Mouse (Mus musculus) C2C12 (cell line): ENCODE measurements around the gene Gm7579. TPM values are rescaled to one million over a fixed set of nuclear protein-coding genes. Genes with fewer than 3 reads are reported as not detected.
"Not testable (repeated sequence)": the region's sequence is repeated elsewhere in the genome, so short reads cannot be mapped to it uniquely, and the experiment has no call there.

Source experiments
- H3K27me3 ChIP-seq: one replicate; pipeline ENCODE4 v1.6.1; 2011; ENCODE audit not compliant: control insufficient read depth, insufficient read depth, insufficient read length
- H3K36me3 ChIP-seq: one replicate; pipeline ENCODE4 v1.6.1; 2011; ENCODE audit not compliant: control insufficient read depth, insufficient read depth
- H3K4me3 ChIP-seq: one replicate; pipeline ENCODE4 v1.5.1; 2011; ENCODE audit warnings: mild to moderate bottlenecking, control low read depth; ENCODE audit not compliant: poor library complexity, insufficient read depth, severe bottlenecking
- H3K79me2 ChIP-seq: one replicate; pipeline ENCODE4 v1.6.1; 2011; ENCODE audit not compliant: control insufficient read depth, insufficient read depth
- H3K79me3 ChIP-seq: one replicate; pipeline ENCODE4 v1.6.1; 2011; ENCODE audit warnings: low read depth, control low read depth
- H3ac ChIP-seq: one replicate; pipeline ENCODE3; 2011; ENCODE audit warnings: low read depth; ENCODE audit not compliant: control insufficient read depth, insufficient read length
- CEBPB ChIP-seq: IDR thresholded peaks from one replicate; pipeline ENCODE4 v1.6.1; 2011; ENCODE audit warnings: low read depth, mild to moderate bottlenecking, control low read depth, moderate library complexity
- CTCF ChIP-seq: IDR thresholded peaks from one replicate; pipeline ENCODE4 v1.5.1; 2011; ENCODE audit not compliant: control insufficient read depth, insufficient read depth, insufficient read length
- FOSL1 ChIP-seq: IDR thresholded peaks from one replicate; pipeline ENCODE4 v1.8.0; 2011; ENCODE audit warnings: mild to moderate bottlenecking, low read length; ENCODE audit not compliant: poor library complexity, insufficient read depth, severe bottlenecking
- MAX ChIP-seq: IDR thresholded peaks from one replicate; pipeline ENCODE4 v1.6.1; 2011; ENCODE audit warnings: mild to moderate bottlenecking, control low read depth
- MYOD1 ChIP-seq: IDR thresholded peaks from one replicate; pipeline ENCODE4 v1.6.1; 2011; ENCODE audit warnings: low read depth; ENCODE audit not compliant: control insufficient read depth, insufficient read length
- MYOG ChIP-seq: IDR thresholded peaks from one replicate; pipeline ENCODE4 v1.6.1; 2011; ENCODE audit not compliant: control insufficient read depth, insufficient read length; ENCODE audit errors: extremely low read depth
- USF1 ChIP-seq: IDR thresholded peaks from one replicate; pipeline ENCODE4 v1.6.1; 2011; ENCODE audit warnings: low read depth, mild to moderate bottlenecking, control low read depth, moderate library complexity
- polyA plus RNA-seq: library from polyadenylated mRNA; unstranded; fragments of >200 nt; fragmentation: generic; extraction: Trizol; gene quantifications from one replicate; pipeline ENCODE4 v1.2.1, GENCODE M21; 2012; ENCODE audit warnings: missing spikeins

The Gm7579 gene
- polyA plus RNA-seq, 1 experiment: not detected

DNA sequence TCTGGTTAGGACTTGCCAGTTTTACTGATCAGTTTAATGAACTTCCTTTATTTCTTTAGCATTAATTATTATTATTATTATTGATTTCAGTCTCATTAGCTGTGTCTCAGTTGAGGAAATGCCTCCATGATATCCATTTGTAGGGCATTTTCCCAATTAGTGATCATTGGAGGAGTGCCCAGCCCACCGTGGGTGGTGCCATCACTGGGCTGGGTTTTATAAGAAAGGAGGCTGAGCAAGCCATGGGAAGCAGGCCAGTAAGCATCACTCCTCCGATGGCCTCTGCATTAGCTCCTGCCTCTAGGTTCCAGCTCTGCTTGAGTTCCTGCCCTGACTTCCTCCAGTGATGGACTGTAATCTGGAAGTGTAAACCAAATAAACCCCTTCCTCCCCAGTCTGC is 23.5 kb upstream of the Gm7579 start:
- no peak overlapping the region for H3ac ChIP-seq
- no peaks in the 10 kb centered on the region for H3K79me2 ChIP-seq
- peaks cover 3% of the 10 kb centered on the region for H3K27me3 ChIP-seq
- TF ChIP-seq MAX: no peak
- TF ChIP-seq CTCF: no peak
- no peak for TF ChIP-seq FOSL1
- TF ChIP-seq USF1: no peak
- no peak for TF ChIP-seq CEBPB
- no peak for TF ChIP-seq MYOD1
- TF ChIP-seq MYOG: no peak
- H3K4me3 ChIP-seq: no peak overlapping the region
- H3K79me3 ChIP-seq: no peaks in the 10 kb centered on the region
- no peaks in the 10 kb centered on the region for H3K36me3 ChIP-seq

DNA sequence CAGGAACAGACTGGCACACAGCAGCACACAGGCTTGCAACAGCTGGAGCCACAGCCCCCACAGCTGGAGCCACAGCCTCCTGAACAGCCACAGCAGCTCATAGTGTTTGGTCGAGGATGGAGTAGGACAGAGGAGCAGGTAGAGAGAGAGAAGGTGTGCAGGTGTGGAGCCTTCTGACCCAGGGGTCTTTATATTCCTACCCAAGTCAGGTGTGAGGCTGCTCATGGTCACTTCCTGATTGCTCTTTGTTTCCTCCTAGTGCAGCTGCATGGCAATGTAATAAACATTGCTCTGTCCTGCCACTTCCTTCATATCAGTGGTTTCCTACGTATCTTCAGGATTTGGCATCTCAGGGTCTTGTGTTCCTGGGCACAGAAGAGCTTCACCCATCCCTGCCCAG is 21.4 kb upstream of the Gm7579 start, which contains the start of gene Gm10153:
TSS of gene Gm10153 (minus strand) at position 101 of the 400 bp plus-strand sequence.
- TF ChIP-seq USF1 (no peak), MYOD1 (no peak), CTCF (no peak), MYOG (no peak)
- H3ac ChIP-seq: no peak within 1 kb of the TSS

DNA sequence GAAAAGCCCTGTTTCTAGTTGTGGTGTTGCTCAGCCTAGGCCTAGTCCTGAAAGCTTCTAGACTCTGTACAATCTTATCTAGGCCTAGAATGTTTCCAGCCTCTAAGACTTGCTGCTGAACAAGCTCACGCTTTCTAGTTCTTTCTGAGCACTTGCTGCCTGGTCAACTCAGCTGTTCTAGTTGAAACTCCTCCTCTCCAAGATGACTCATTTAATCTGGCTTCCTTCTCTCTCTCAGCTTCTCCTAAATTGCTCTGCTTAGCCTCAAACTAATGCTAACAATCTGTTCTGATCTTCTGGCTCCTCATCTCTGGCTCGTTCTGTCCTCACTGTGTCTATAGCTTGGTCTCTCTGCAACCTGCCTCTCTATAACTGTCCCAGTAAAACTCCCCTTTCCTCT is 12.9 kb upstream of the Gm7579 start:
- Histone ChIP-seq H3ac (no peak overlapping the region), H3K79me3 (no peaks in the 10 kb centered on the region), H3K27me3 (no peaks in the 10 kb centered on the region), H3K4me3 (no peak overlapping the region), H3K79me2 (no peaks in the 10 kb centered on the region), H3K36me3 (no peaks in the 10 kb centered on the region)
- TF ChIP-seq FOSL1 (no peak), MYOG (no peak), MYOD1 (no peak), CEBPB (no peak), MAX (no peak), USF1 (no peak), CTCF (no peak)

More for the DNA sequence above, 21.4 kb upstream of the Gm7579 start, which contains the start of gene Gm10153:
- Histone ChIP-seq H3K27me3 (peaks cover 3% of the 10 kb centered on the region), H3K79me3 (no peaks in the 10 kb centered on the region), H3K4me3 (no peak within 1 kb of the TSS), H3K36me3 (no peaks in the 10 kb centered on the region), H3K79me2 (no peaks in the 10 kb centered on the region)

DNA sequence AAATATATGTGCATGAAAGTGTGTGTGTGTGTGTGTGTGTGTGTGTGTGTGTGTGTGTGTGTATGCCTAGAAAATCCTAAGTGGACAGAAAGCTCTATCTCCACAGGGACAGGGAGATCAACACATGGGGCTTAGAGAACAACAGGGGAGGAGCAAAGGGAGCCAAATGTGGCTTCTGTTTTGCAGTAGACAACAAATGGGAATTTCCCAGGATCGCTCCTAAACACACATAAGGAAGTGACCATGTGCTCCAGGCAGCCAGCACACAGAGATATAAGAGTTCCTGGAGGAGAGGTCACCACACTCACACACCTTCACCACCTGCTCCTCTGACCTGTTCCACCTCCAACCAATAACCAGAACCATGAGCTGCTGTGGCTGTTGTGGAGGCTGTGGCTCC is 10.6 kb upstream of the Gm7579 start, which contains the start of gene Krtap5-3:
TSS of gene Krtap5-3 (plus strand) at position 301 of the 400 bp plus-strand sequence.
- TF ChIP-seq CEBPB (no peak), FOSL1 (no peak), MYOD1 (no peak), MAX (no peak), CTCF (no peak), USF1 (no peak), MYOG (no peak)
- Histone ChIP-seq H3K27me3 (no peaks in the 10 kb centered on the region), H3K4me3 (no peak within 1 kb of the TSS)

DNA sequence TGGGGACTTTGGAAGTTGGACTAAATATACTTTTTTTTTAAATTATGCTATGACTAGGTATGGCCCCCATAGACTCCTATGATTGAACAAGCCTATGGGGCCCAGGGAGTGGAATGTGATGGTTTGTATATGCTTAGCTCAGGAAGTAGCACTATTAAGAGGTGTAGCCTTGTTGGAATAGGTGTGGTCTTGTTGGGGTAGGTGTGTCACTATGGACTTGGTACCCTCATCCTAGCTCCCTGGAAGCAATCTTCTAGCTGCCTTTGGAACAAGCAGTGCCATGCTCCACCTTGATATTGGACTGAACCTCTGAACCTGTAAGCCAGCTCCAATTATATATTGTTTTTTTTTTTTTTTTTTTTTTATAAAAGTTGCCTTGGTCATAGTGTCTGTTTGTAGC is 6.2 kb upstream of the Gm7579 start:
- H3K4me3 ChIP-seq: no peak overlapping the region
- H3K36me3 ChIP-seq: no peaks in the 10 kb centered on the region
- H3ac ChIP-seq: no peak overlapping the region
- H3K79me3 ChIP-seq: no peaks in the 10 kb centered on the region
- TF ChIP-seq MYOG (no peak), FOSL1 (no peak), CEBPB (no peak), MYOD1 (no peak), MAX (no peak), USF1 (no peak), CTCF (no peak)
- peaks cover 6% of the 10 kb centered on the region for H3K27me3 ChIP-seq
- H3K79me2 ChIP-seq: no peaks in the 10 kb centered on the region

More for the DNA sequence above, 10.6 kb upstream of the Gm7579 start, which contains the start of gene Krtap5-3:
- no peaks in the 10 kb centered on the region for H3K79me2 ChIP-seq
- no peaks in the 10 kb centered on the region for H3K36me3 ChIP-seq
- H3K79me3 ChIP-seq: no peaks in the 10 kb centered on the region
- no peak within 1 kb of the TSS for H3ac ChIP-seq

DNA sequence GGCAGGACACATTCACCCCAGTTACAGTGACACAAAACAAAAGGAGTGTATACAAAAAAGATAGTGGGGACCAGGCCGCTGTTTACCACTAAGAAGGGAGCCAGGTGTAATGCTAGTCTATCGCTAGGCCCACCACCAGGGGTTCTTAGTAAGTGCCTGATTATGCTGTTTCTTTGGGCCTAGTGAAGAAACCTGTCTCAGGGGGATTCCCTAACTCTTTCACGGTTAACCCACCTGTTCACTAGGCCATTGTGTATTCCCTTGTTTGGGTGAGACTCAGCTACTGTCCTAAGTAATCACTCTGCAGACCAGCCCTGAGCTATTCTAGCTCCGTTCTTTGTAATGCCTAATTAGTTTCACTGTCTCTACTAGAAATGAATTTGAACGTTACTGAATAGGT is 4.8 kb upstream of the Gm7579 start:
- H3K4me3 ChIP-seq, H3ac ChIP-seq, H3K79me2 ChIP-seq, H3K27me3 ChIP-seq, H3K36me3 ChIP-seq, H3K79me3 ChIP-seq: not testable (repeated sequence)

DNA sequence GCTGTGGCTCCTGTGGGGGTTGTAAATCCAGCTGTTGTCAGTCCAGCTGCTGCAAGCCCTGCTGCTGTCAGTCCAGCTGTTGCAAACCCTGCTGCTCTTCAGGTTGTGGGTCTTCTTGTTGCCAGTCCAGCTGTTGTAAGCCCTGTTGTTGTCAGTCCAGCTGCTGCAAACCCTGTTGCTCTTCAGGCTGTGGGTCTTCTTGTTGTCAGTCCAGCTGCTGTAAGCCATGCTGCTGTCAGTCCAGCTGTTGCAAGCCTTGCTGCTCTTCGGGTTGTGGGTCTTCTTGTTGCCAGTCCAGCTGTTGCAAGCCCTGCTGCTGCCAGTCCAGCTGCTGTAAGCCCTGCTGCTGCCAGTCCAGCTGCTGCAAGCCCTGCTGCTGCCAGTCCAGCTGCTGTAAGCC is 477 bp downstream of the Gm7579 start:
- not testable (repeated sequence) for H3K27me3 ChIP-seq, H3K79me3 ChIP-seq, H3K4me3 ChIP-seq, H3K36me3 ChIP-seq, H3ac ChIP-seq, H3K79me2 ChIP-seq
